8 mouse cellular contexts compared by ENCODE assay signal in the genomic region with DNA sequence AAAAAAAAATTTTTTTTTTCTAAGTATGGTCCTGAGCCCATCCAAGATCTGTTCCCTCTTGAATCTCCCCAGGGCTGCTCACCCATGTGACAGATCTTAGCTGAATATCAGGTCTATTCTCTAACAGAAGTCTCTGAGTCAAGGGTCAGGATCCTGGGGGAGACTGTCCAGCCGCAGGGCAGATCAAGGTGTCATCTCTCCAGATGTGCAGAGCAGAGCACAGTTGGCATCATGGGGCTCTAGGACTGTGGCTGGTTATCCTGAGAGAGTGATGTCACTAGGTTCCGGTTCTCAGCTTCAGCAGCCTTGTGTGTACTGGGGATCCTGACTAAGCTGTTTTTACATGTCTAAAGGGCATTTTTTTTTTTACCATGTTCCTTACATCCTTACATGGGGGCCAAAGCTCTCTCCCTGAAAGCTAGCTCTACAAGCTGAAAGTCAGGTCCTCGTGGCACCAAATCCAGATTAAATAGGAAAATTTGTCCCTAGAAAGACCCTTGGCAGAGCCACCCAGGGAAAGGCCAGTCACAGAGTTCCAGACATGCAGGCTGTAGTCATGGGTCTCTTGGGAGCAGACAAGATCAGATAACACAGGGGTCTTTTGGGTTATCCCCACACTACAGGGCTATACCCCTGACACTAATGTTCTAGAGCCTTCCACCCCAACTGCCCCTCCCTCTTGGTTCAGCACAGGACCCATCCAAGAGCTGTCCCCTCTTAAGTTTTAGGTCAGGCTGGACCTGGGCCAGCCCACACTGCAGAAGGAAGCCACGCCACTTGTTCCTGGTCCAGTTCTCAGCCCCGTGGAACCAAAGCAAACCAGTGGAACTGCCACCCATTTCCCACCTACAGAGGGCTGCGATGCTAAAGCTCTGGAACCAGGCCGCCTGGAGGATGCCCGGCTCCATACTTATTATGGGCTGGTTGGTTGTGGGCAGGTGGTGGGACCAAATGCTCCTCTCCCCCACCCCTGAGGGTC. TPM values are rescaled to one million over a fixed set of nuclear protein-coding genes. Genes with fewer than 3 reads are reported as not detected.
A peak's percentile ranks its signal among the peaks of the same experiment; 100 is the strongest.
DNase-seq lines count a peak whose midpoint lies in the region; ATAC-seq and TF ChIP-seq lines count a peak whose summit lies in the region.

No protein-coding gene starts in this region.

- H3K27ac ChIP-seq in heart, adult 2 months = peak overlapping the region; percentile 67
- peak overlapping the region; percentile 85 for H3K27ac ChIP-seq in embryonic facial prominence, embryonic 14.5 days (replicated peaks; ENCODE audit: low read depth, low read length)
- peak overlapping the region; percentile 57 for H3K27ac ChIP-seq in hindbrain, embryonic 15.5 days (replicated peaks)
- H3K27ac ChIP-seq in midbrain, embryonic 10.5 days (replicated peaks) = peak overlapping the region; percentile 92

- H3K9me3 ChIP-seq in embryonic facial prominence, embryonic 14.5 days (ENCODE audit: control insufficient read depth, low read length) = no peaks in the 10 kb centered on the region
- no peaks in the 10 kb centered on the region for H3K9me3 ChIP-seq in hindbrain, embryonic 15.5 days
- no peaks in the 10 kb centered on the region for H3K9me3 ChIP-seq in midbrain, embryonic 10.5 days (replicated peaks)

- ATAC-seq in embryonic facial prominence, embryonic 14.5 days (ENCODE audit: low read depth) = no peak
- ATAC-seq in hindbrain, embryonic 15.5 days (ENCODE audit: low FRiP score, low read depth) = peak; percentile 9; the same call in 1 of the 2 replicates

- H3K4me3 ChIP-seq in heart, adult 2 months = peak overlapping the region; percentile 28; the same call in 1 of the 2 replicates
- no peak overlapping the region for H3K4me3 ChIP-seq in embryonic facial prominence, embryonic 14.5 days (ENCODE audit: low read depth, low read length)
- peak overlapping the region; percentile 22; the same call in 1 of the 2 replicates for H3K4me3 ChIP-seq in hindbrain, embryonic 15.5 days
- H3K4me3 ChIP-seq in midbrain, embryonic 10.5 days = peak overlapping the region; percentile 50

- H3K27me3 ChIP-seq in heart, adult 2 months (ENCODE audit: control insufficient read depth, insufficient read depth, low read length) = no peaks in the 10 kb centered on the region
- H3K27me3 ChIP-seq in embryonic facial prominence, embryonic 14.5 days (replicated peaks; ENCODE audit: control insufficient read depth, insufficient read depth, low read length) = no peaks in the 10 kb centered on the region
- no peaks in the 10 kb centered on the region for H3K27me3 ChIP-seq in hindbrain, embryonic 15.5 days
- 0 out of 2 replicates have a peak, but pooled peaks cover 5% of the 10 kb centered on the region for H3K27me3 ChIP-seq in midbrain, embryonic 10.5 days (ENCODE audit: low read depth, poor library complexity, severe bottlenecking)

- TF ChIP-seq CTCF in heart, adult 2 months (IDR thresholded peaks at IDR 0.05) = no peak

- H3K9ac ChIP-seq in heart, adult 2 months (ENCODE audit: low read depth, low read length) = peak overlapping the region; percentile 44
- H3K9ac ChIP-seq in embryonic facial prominence, embryonic 14.5 days (ENCODE audit: low read depth, low read length) = peak overlapping the region; percentile 56
- peak overlapping the region; percentile 33; the same call in 1 of the 2 replicates for H3K9ac ChIP-seq in hindbrain, embryonic 15.5 days

- no peak for TF ChIP-seq EP300 in heart, adult 2 months (IDR thresholded peaks at IDR 0.05; ENCODE audit: insufficient read depth, low read depth, low read length)

- 63% methylated on average over 8 of the region's 8 CpGs for WGBS in heart, adult 2 months
- WGBS in embryonic facial prominence, embryonic 14.5 days = 68% methylated on average over 8 of the region's 8 CpGs
- whole genome bisulfite sequencing in hindbrain, embryonic 15.5 days = 78% methylated on average over 8 of the region's 8 CpGs
- 76% methylated on average over 8 of the region's 8 CpGs for WGBS in midbrain, embryonic 10.5 days

- no peaks in the 10 kb centered on the region for H3K79me2 ChIP-seq in heart, adult 2 months (replicated peaks; ENCODE audit: control insufficient read depth, insufficient read depth, low read length)

- H3K36me3 ChIP-seq in heart, adult 2 months (ENCODE audit: control insufficient read depth, insufficient read depth, low read length) = no peaks in the 10 kb centered on the region
- no peaks in the 10 kb centered on the region for H3K36me3 ChIP-seq in embryonic facial prominence, embryonic 14.5 days (ENCODE audit: control insufficient read depth, insufficient read depth, low read length)
- H3K36me3 ChIP-seq in hindbrain, embryonic 15.5 days = no peaks in the 10 kb centered on the region
- H3K36me3 ChIP-seq in midbrain, embryonic 10.5 days = no peaks in the 10 kb centered on the region

- peaks cover 2% of the 10 kb centered on the region for H3K4me1 ChIP-seq in heart, adult 2 months (ENCODE audit: control insufficient read depth, insufficient read depth, low read length)
- H3K4me1 ChIP-seq in embryonic facial prominence, embryonic 14.5 days (ENCODE audit: control insufficient read depth, insufficient read depth, low read length) = peaks cover 23% of the 10 kb centered on the region
- peaks cover 25% of the 10 kb centered on the region for H3K4me1 ChIP-seq in hindbrain, embryonic 15.5 days (replicated peaks)
- H3K4me1 ChIP-seq in midbrain, embryonic 10.5 days = peaks cover 92% of the 10 kb centered on the region

- TF ChIP-seq POLR2A in heart, adult 2 months (IDR thresholded peaks at IDR 0.05; ENCODE audit: insufficient read depth, low read depth, low read length) = no peak

- intact Hi-C loops in heart, adult 2 months (cut with DNase I) = no loop called here
- intact Hi-C loops in heart, postnatal 10 days (cut with DNase I) = no loop called here

- DNase-seq in heart, adult 2 months = no peak
- DNase-seq in heart, postnatal 10 days = no peak
- no peak for DNase-seq in embryonic facial prominence, embryonic 14.5 days (ENCODE audit: low spot score)
- no peak for DNase-seq in midbrain, embryonic 10.5 days (ENCODE audit: low spot score)
- DNase-seq in adrenal gland, postnatal 14 days = no peak
- no peak for DNase-seq in adrenal gland, adult 2 months
- no peak for DNase-seq in adipocyte (ENCODE audit: low spot score)

- peak overlapping the region; percentile 59 for H3K4me2 ChIP-seq in embryonic facial prominence, embryonic 14.5 days (ENCODE audit: low read depth, low read length)
- H3K4me2 ChIP-seq in hindbrain, embryonic 15.5 days = peak overlapping the region; percentile 62

RNA-seq across cellular contexts. Expression of a gene that starts 20.9 kb away (rescaled TPM):
- total RNA-seq in heart, adult 2 months (2021) = 1 to 10 TPM in 1 of 2 experiments, under 1 TPM in 1; 0.52 to 1.3 TPM
- 0.73 and 1.1 TPM in 2 replicates for polyA plus RNA-seq in heart, adult 2 months (2012; rRNA removed)
- total RNA-seq in heart, postnatal 10 days (2021) = 1 to 10 TPM in 1 of 2 experiments, under 1 TPM in 1; 0.93 to 1.7 TPM
- polyA plus RNA-seq in embryonic facial prominence, embryonic 14.5 days (2014; fragmentation: Nextera tagmentation; extraction: Ambion mirVana) = 1.9 and 2.5 TPM in 2 replicates
- 1.3 and 1.8 TPM in 2 replicates for polyA plus RNA-seq in hindbrain, embryonic 15.5 days (2015; fragmentation: Nextera tagmentation; extraction: Ambion mirVana)
- polyA plus RNA-seq in midbrain, embryonic 10.5 days (2016; fragmentation: Nextera tagmentation; extraction: Ambion mirVana) = 3.5 and 4.0 TPM in 2 replicates
- total RNA-seq in adrenal gland, postnatal 14 days (2021) = 0.98 and 2.0 TPM in 2 replicates
- 1 to 10 TPM; 1.8 to 5.0 TPM for total RNA-seq in adrenal gland, adult 2 months (2021)
- polyA plus RNA-seq in adrenal gland, adult 2 months (2012; rRNA removed) = 2.8 and 3.6 TPM in 2 replicates

RNA-seq across cellular contexts. Expression of a gene that starts 25.0 kb away (rescaled TPM):
- total RNA-seq in heart, adult 2 months (2021) = 10 to 100 TPM; 22.0 to 27.3 TPM
- polyA plus RNA-seq in heart, adult 2 months (2012; rRNA removed) = 27.4 and 30.2 TPM in 2 replicates
- total RNA-seq in heart, postnatal 10 days (2021) = 10 to 100 TPM; 41.3 to 41.9 TPM
- polyA plus RNA-seq in embryonic facial prominence, embryonic 14.5 days (2014; fragmentation: Nextera tagmentation; extraction: Ambion mirVana) = 81.7 and 85.6 TPM in 2 replicates
- 99.8 and 110 TPM in 2 replicates for polyA plus RNA-seq in hindbrain, embryonic 15.5 days (2015; fragmentation: Nextera tagmentation; extraction: Ambion mirVana)
- 126 and 127 TPM in 2 replicates for polyA plus RNA-seq in midbrain, embryonic 10.5 days (2016; fragmentation: Nextera tagmentation; extraction: Ambion mirVana)
- total RNA-seq in adrenal gland, postnatal 14 days (2021) = 32.3 and 37.7 TPM in 2 replicates
- 10 to 100 TPM; 33.5 to 45.4 TPM for total RNA-seq in adrenal gland, adult 2 months (2021)
- 69.9 and 77.1 TPM in 2 replicates for polyA plus RNA-seq in adrenal gland, adult 2 months (2012; rRNA removed)

RNA-seq across cellular contexts. Expression of a gene that starts 47.5 kb away (rescaled TPM):
- total RNA-seq in heart, adult 2 months (2021) = 1 to 10 TPM; 7.8 to 8.1 TPM
- 12.8 and 13.6 TPM in 2 replicates for polyA plus RNA-seq in heart, adult 2 months (2012; rRNA removed)
- 10 to 100 TPM; 12.0 to 13.5 TPM for total RNA-seq in heart, postnatal 10 days (2021)
- 26.6 and 30.4 TPM in 2 replicates for polyA plus RNA-seq in embryonic facial prominence, embryonic 14.5 days (2014; fragmentation: Nextera tagmentation; extraction: Ambion mirVana)
- polyA plus RNA-seq in hindbrain, embryonic 15.5 days (2015; fragmentation: Nextera tagmentation; extraction: Ambion mirVana) = 43.3 and 44.5 TPM in 2 replicates
- polyA plus RNA-seq in midbrain, embryonic 10.5 days (2016; fragmentation: Nextera tagmentation; extraction: Ambion mirVana) = 43.9 and 45.8 TPM in 2 replicates
- total RNA-seq in adrenal gland, postnatal 14 days (2021) = 22.3 and 25.8 TPM in 2 replicates
- total RNA-seq in adrenal gland, adult 2 months (2021) = 10 to 100 TPM; 24.7 to 30.3 TPM
- 58.2 and 62.5 TPM in 2 replicates for polyA plus RNA-seq in adrenal gland, adult 2 months (2012; rRNA removed)

RNA-seq across cellular contexts. Expression of a gene that starts 52.2 kb away (rescaled TPM):
- total RNA-seq in heart, adult 2 months (2021) = under 1 TPM; 0.75 to 0.84 TPM
- 1.6 and 2.4 TPM in 2 replicates for polyA plus RNA-seq in heart, adult 2 months (2012; rRNA removed)
- 1 to 10 TPM; 3.1 to 4.9 TPM for total RNA-seq in heart, postnatal 10 days (2021)
- 63.8 and 68.0 TPM in 2 replicates for polyA plus RNA-seq in embryonic facial prominence, embryonic 14.5 days (2014; fragmentation: Nextera tagmentation; extraction: Ambion mirVana)
- polyA plus RNA-seq in hindbrain, embryonic 15.5 days (2015; fragmentation: Nextera tagmentation; extraction: Ambion mirVana) = 1.9 and 2.4 TPM in 2 replicates
- 22.3 and 29.5 TPM in 2 replicates for polyA plus RNA-seq in midbrain, embryonic 10.5 days (2016; fragmentation: Nextera tagmentation; extraction: Ambion mirVana)
- 1.6 and 2.4 TPM in 2 replicates for total RNA-seq in adrenal gland, postnatal 14 days (2021)
- 1 to 10 TPM; 2.1 to 2.2 TPM for total RNA-seq in adrenal gland, adult 2 months (2021)
- 4.3 and 5.0 TPM in 2 replicates for polyA plus RNA-seq in adrenal gland, adult 2 months (2012; rRNA removed)
